Mouse (Mus musculus) brain, embryonic 14.5 days (tissue): ENCODE measurements around the gene Cnr2.

Experiments used
- CTCF ChIP-seq: fragments of 200-500 bp; IDR thresholded peaks from 2 replicates; pipeline ENCODE4 v1.5.1; 2012; ENCODE audit warnings: inconsistent platforms, mild to moderate bottlenecking, moderate library complexity, borderline replicate concordance; ENCODE audit not compliant: insufficient read depth, insufficient read length; ENCODE audit errors: extremely low read depth
- POLR2A ChIP-seq: fragments of 200-500 bp; IDR thresholded peaks from 2 replicates; pipeline ENCODE4 v1.6.1; 2012; ENCODE audit warnings: mild to moderate bottlenecking, inconsistent platforms, borderline replicate concordance; ENCODE audit not compliant: poor library complexity, insufficient read depth, insufficient read length, severe bottlenecking; ENCODE audit errors: extremely low read depth

- peak; percentile 32; the same call in 1 of the 2 replicates for TF ChIP-seq CTCF
- TF ChIP-seq POLR2A: no peak
Measured at GRCm38 (mm10) chr4:135877742-135878141, 17.5 kb upstream of the Cnr2 start.
